Mouse (Mus musculus): ENCODE results near the gene Cdan1. TPM values are rescaled to one million over a fixed set of nuclear protein-coding genes. Genes with fewer than 3 reads are reported as not detected.

The Cdan1 gene
- total and polyA plus RNA-seq, 2 experiments from 2014 or later, result 2.7 to 20.2 TPM

- DNase-seq (ENCODE audit: low spot score) (peak; percentile 70), ATAC-seq (ENCODE audit: insufficient read depth, low read depth) (peak; percentile 60)
- Histone ChIP-seq H3K27ac (ENCODE audit: low read depth) (peak overlapping the region; percentile 80), H3K27me3 (ENCODE audit: control insufficient read depth, insufficient read depth, low read length) (no peaks in the 10 kb centered on the region), H3K4me3 (ENCODE audit: low read depth, low read length) (no peak overlapping the region), H3K9ac (replicated peaks; ENCODE audit: low read depth, low read length) (no peak overlapping the region), H3K4me1 (ENCODE audit: control insufficient read depth, insufficient read depth) (no peaks in the 10 kb centered on the region), H3K9me3 (replicated peaks; ENCODE audit: control insufficient read depth, low read length) (no peaks in the 10 kb centered on the region), H3K36me3 (replicated peaks; ENCODE audit: control insufficient read depth, insufficient read depth, low read length) (peaks cover 39% of the 10 kb centered on the region), H3K4me2 (ENCODE audit: low read depth, low read length) (no peak overlapping the region)
- WGBS, result 88% methylated on average over 1 of the region's 1 CpGs
- TF ChIP-seq CTCF (IDR thresholded peaks at IDR 0.05; ENCODE audit: low read depth), result no peak
- no peak for TF ChIP-seq EP300 (IDR thresholded peaks at IDR 0.05; ENCODE audit: low read depth)
These were observed 104.4 kb downstream of the Cdan1 start for GRCm38 (mm10) chr2:120745496-120745895.

GRCm38 (mm10) chr2:120731877-120732530 lies 117.9 kb downstream of the Cdan1 start:
- WGBS, result 24% methylated on average over 7 of the region's 7 CpGs
- Histone ChIP-seq H3K9me3 (replicated peaks; ENCODE audit: control insufficient read depth, low read length) (no peaks in the 10 kb centered on the region), H3K4me1 (ENCODE audit: control insufficient read depth, insufficient read depth) (peaks cover 31% of the 10 kb centered on the region), H3K27me3 (ENCODE audit: control insufficient read depth, insufficient read depth, low read length) (no peaks in the 10 kb centered on the region), H3K36me3 (replicated peaks; ENCODE audit: control insufficient read depth, insufficient read depth, low read length) (peaks cover 17% of the 10 kb centered on the region), H3K27ac (ENCODE audit: low read depth) (peak overlapping the region; percentile 98), H3K4me3 (ENCODE audit: low read depth, low read length) (peak overlapping the region; percentile 88), H3K9ac (replicated peaks; ENCODE audit: low read depth, low read length) (peak overlapping the region; percentile 95), H3K4me2 (ENCODE audit: low read depth, low read length) (peak overlapping the region; percentile 91)
- no peak for TF ChIP-seq EP300 (IDR thresholded peaks at IDR 0.05; ENCODE audit: low read depth)
- TF ChIP-seq CTCF (IDR thresholded peaks at IDR 0.05; ENCODE audit: low read depth), result no peak
- ATAC-seq (ENCODE audit: insufficient read depth, low read depth) (no peak), DNase-seq (ENCODE audit: low spot score) (no peak)

DNA sequence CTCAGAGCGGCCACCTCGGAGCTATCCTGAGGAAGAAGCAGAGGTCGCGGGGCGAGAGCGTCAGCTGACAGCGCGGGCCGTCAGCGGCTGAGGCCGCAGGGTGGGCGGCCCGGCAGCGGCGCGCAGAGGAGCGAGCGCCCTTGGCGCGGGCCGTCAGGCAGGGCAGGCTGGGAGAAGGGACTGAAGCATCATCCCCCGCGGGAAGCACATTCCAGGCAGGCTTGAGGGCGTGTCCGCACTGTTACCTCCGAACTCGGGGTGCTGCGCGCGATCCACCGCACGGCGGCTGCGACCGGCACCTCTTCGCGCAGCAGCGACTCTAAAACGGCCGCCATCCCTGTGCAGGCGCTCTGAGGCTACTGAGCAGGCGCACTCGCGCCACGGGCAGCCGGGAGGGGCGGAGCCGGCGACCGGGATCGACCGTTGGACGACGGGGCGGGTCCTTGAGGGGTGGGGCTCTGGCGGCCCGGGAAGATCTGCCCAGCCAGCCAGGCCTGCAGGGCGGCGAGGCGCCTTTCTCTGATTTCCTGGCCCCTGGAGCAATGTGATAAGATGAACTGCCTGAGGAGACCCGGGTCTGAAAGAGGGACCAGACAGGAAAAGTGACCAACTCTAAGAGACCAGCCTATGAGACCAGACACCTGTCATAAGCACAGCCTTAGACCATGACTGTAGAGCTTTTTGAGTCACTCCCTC lies 118.6 kb downstream of the Cdan1 start:
- peaks cover 23% of the 10 kb centered on the region for H3K36me3 ChIP-seq (replicated peaks; ENCODE audit: control insufficient read depth, insufficient read depth, low read length)
- ATAC-seq (ENCODE audit: insufficient read depth, low read depth), result peak; percentile 97
- peak overlapping the region; percentile 88 for H3K4me3 ChIP-seq (ENCODE audit: low read depth, low read length)
- under 1% methylated on average over 58 of the region's 61 CpGs for WGBS
- no peaks in the 10 kb centered on the region for H3K9me3 ChIP-seq (replicated peaks; ENCODE audit: control insufficient read depth, low read length)
- no peaks in the 10 kb centered on the region for H3K27me3 ChIP-seq (ENCODE audit: control insufficient read depth, insufficient read depth, low read length)
- peak overlapping the region; percentile 98 for H3K27ac ChIP-seq (ENCODE audit: low read depth)
- peak overlapping the region; percentile 95 for H3K9ac ChIP-seq (replicated peaks; ENCODE audit: low read depth, low read length)
- peak; percentile 92 for DNase-seq (ENCODE audit: low spot score)
- peaks cover 31% of the 10 kb centered on the region for H3K4me1 ChIP-seq (ENCODE audit: control insufficient read depth, insufficient read depth)
- TF ChIP-seq CTCF (IDR thresholded peaks at IDR 0.05; ENCODE audit: low read depth) (peak; percentile 19), EP300 (IDR thresholded peaks at IDR 0.05; ENCODE audit: low read depth) (no peak)
- H3K4me2 ChIP-seq (ENCODE audit: low read depth, low read length), result peak overlapping the region; percentile 91

DNA sequence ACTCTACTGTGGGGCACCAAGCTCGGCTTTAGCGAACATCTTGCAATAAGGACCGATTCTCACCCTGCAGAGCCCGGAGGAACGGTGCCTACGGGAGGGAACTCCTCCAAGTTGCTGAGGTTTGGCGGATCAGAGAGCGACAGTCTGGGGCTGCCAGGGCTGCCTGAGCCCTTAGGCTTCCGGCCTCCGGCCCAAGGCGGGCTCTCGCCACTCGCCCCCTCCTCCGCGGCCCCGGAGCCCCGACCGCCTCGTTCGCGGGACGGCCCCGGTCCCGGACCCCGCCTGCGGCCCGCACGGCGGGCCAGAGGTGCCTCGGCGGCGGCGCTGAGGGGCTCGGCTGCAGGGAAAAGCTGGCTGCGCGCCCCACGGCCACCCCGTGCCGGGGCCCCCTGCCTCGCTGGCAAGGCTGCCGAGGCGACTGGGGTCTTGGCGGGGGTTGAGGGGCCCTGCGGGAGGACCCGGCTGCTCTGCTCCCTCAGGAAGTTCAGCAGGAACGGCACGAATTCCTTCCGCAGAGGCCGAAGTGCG lies 119.2 kb downstream of the Cdan1 start:
- peaks cover 30% of the 10 kb centered on the region for H3K36me3 ChIP-seq (replicated peaks; ENCODE audit: control insufficient read depth, insufficient read depth, low read length)
- peak overlapping the region; percentile 88 for H3K4me3 ChIP-seq (ENCODE audit: low read depth, low read length)
- H3K27ac ChIP-seq (ENCODE audit: low read depth), result peak overlapping the region; percentile 98
- no peaks in the 10 kb centered on the region for H3K27me3 ChIP-seq (ENCODE audit: control insufficient read depth, insufficient read depth, low read length)
- no peaks in the 10 kb centered on the region for H3K9me3 ChIP-seq (replicated peaks; ENCODE audit: control insufficient read depth, low read length)
- DNase-seq (ENCODE audit: low spot score), result no peak
- H3K4me1 ChIP-seq (ENCODE audit: control insufficient read depth, insufficient read depth), result peaks cover 31% of the 10 kb centered on the region
- peak; percentile 9; the same call in 1 of the 2 replicates for ATAC-seq (ENCODE audit: insufficient read depth, low read depth)
- TF ChIP-seq CTCF (IDR thresholded peaks at IDR 0.05; ENCODE audit: low read depth) (no peak), EP300 (IDR thresholded peaks at IDR 0.05; ENCODE audit: low read depth) (no peak)
- peak overlapping the region; percentile 91 for H3K4me2 ChIP-seq (ENCODE audit: low read depth, low read length)
- WGBS, result under 1% methylated on average over 48 of the region's 50 CpGs
- peak overlapping the region; percentile 95 for H3K9ac ChIP-seq (replicated peaks; ENCODE audit: low read depth, low read length)

GRCm38 (mm10) chr2:120729775-120730585 lies 119.9 kb downstream of the Cdan1 start:
- H3K9ac ChIP-seq (replicated peaks; ENCODE audit: low read depth, low read length), result peak overlapping the region; percentile 95
- DNase-seq (ENCODE audit: low spot score) (no peak), ATAC-seq (ENCODE audit: insufficient read depth, low read depth) (no peak)
- peak overlapping the region; percentile 88 for H3K4me3 ChIP-seq (ENCODE audit: low read depth, low read length)
- H3K9me3 ChIP-seq (replicated peaks; ENCODE audit: control insufficient read depth, low read length), result no peaks in the 10 kb centered on the region
- no peaks in the 10 kb centered on the region for H3K27me3 ChIP-seq (ENCODE audit: control insufficient read depth, insufficient read depth, low read length)
- H3K27ac ChIP-seq (ENCODE audit: low read depth), result no peak overlapping the region
- 3% methylated on average over 23 of the region's 23 CpGs for WGBS
- TF ChIP-seq CTCF (IDR thresholded peaks at IDR 0.05; ENCODE audit: low read depth) (no peak), EP300 (IDR thresholded peaks at IDR 0.05; ENCODE audit: low read depth) (no peak)
- H3K36me3 ChIP-seq (replicated peaks; ENCODE audit: control insufficient read depth, insufficient read depth, low read length), result peaks cover 37% of the 10 kb centered on the region
- H3K4me2 ChIP-seq (ENCODE audit: low read depth, low read length), result peak overlapping the region; percentile 91
- peaks cover 31% of the 10 kb centered on the region for H3K4me1 ChIP-seq (ENCODE audit: control insufficient read depth, insufficient read depth)

Measured in heart, postnatal 0 days (tissue).